Mouse (Mus musculus) G1E-ER4 (cell line): Measurements from ENCODE around the gene Gfy. TPM values are rescaled to one million over a fixed set of nuclear protein-coding genes. Genes with fewer than 3 reads are reported as not detected.

ENCODE experiments used
- GATA1 ChIP-seq: IDR thresholded peaks from one replicate; pipeline ENCODE4 v1.8.0; 2012; ENCODE audit warnings: low read length, inconsistent platforms
- polyA plus RNA-seq: library from polyadenylated mRNA; stranded (reverse); fragments of >175 nt; gene quantifications from 2 replicates; pipeline ENCODE4 v1.2.3, GENCODE M21; 2012

Gfy gene
- not detected in 2 replicates for polyA plus RNA-seq

- TF ChIP-seq GATA1 = no peak
Observed at GRCm38 (mm10) chr7:45179469-45179868, at the start of gene Gfy. Gene Gfy, minus strand, starts transcription at chr7:45179569.

- no peak for TF ChIP-seq GATA1
Observed at GRCm38 (mm10) chr7:45229046-45229445, 49.7 kb upstream of the Gfy start.

GRCm38 (mm10) chr7:45228548-45228947 lies 49.2 kb upstream of the Gfy start:
- no peak for TF ChIP-seq GATA1

- TF ChIP-seq GATA1 = no peak
Observed at GRCm38 (mm10) chr7:45226421-45226820, 47.1 kb upstream of the Gfy start.

GRCm38 (mm10) chr7:45224826-45225225 lies 45.5 kb upstream of the Gfy start:
- TF ChIP-seq GATA1 = no peak

- no peak for TF ChIP-seq GATA1
Observed at GRCm38 (mm10) chr7:45221680-45222079, 42.3 kb upstream of the Gfy start.

GRCm38 (mm10) chr7:45216442-45217183 lies 37.2 kb upstream of the Gfy start:
- no peak for TF ChIP-seq GATA1

- TF ChIP-seq GATA1 = no peak
Observed at GRCm38 (mm10) chr7:45215673-45216441, 36.5 kb upstream of the Gfy start, which contains the start of gene Tead2. Gene Tead2, plus strand, starts transcription at chr7:45215753.

- TF ChIP-seq GATA1 = no peak
Observed at GRCm38 (mm10) chr7:45213708-45214107, 34.3 kb upstream of the Gfy start.

- TF ChIP-seq GATA1 = no peak
Observed at GRCm38 (mm10) chr7:45212356-45212755, 33.0 kb upstream of the Gfy start.

- no peak for TF ChIP-seq GATA1
Observed at GRCm38 (mm10) chr7:45211851-45212251, 32.5 kb upstream of the Gfy start, which contains the start of gene Dkkl1. Gene Dkkl1, minus strand, starts transcription at chr7:45212147.

GRCm38 (mm10) chr7:45211070-45211469 lies 31.7 kb upstream of the Gfy start:
- TF ChIP-seq GATA1 = no peak

GRCm38 (mm10) chr7:45208260-45208659 lies 28.9 kb upstream of the Gfy start:
- no peak for TF ChIP-seq GATA1

- TF ChIP-seq GATA1 = no peak
Observed at GRCm38 (mm10) chr7:45204380-45205143, 25.2 kb upstream of the Gfy start, which contains the start of gene Ccdc155. Gene Ccdc155, minus strand, starts transcription at chr7:45204892.

- TF ChIP-seq GATA1 = no peak
Observed at GRCm38 (mm10) chr7:45202654-45203053, 23.3 kb upstream of the Gfy start.

GRCm38 (mm10) chr7:45198961-45199360 lies 19.6 kb upstream of the Gfy start:
- TF ChIP-seq GATA1 = no peak
